Mouse (Mus musculus): ENCODE data around the gene 4931406P16Rik. TPM values are rescaled to one million over a fixed set of nuclear protein-coding genes. Genes with fewer than 3 reads are reported as not detected.
"Not testable (repeated sequence)": the region's sequence is repeated elsewhere in the genome, so short reads cannot be mapped to it uniquely, and the experiment has no call there.

4931406P16Rik gene
- polyA plus RNA-seq, 1 experiment from 2014 or later = 25.8 TPM

GRCm38 (mm10) chr7:34337268-34337667 is 23.9 kb upstream of the 4931406P16Rik start:
- no peak overlapping the region for H3K4me3 ChIP-seq (replicated peaks)

GRCm38 (mm10) chr7:34336545-34336944 is 23.2 kb upstream of the 4931406P16Rik start:
- H3K4me3 ChIP-seq (replicated peaks); H3K4me2 ChIP-seq (replicated peaks); H3K27me3 ChIP-seq; ATAC-seq (ENCODE audit: insufficient number of reproducible peaks, low FRiP score, low TSS enrichment, low read depth); H3K9ac ChIP-seq; H3K9me3 ChIP-seq (replicated peaks); H3K27ac ChIP-seq (replicated peaks): not testable (repeated sequence)
- 83% methylated on average over 1 of the region's 1 CpGs for WGBS
- peaks cover 24% of the 10 kb centered on the region for H3K36me3 ChIP-seq
- peaks cover 12% of the 10 kb centered on the region; the same call in 1 of the 2 replicates for H3K4me1 ChIP-seq

More at GRCm38 (mm10) chr7:34337268-34337667, 23.9 kb upstream of the 4931406P16Rik start:
- ATAC-seq (ENCODE audit: insufficient number of reproducible peaks, low FRiP score, low TSS enrichment, low read depth) = no peak
- no peak overlapping the region for H3K4me2 ChIP-seq (replicated peaks)
- H3K27me3 ChIP-seq = no peaks in the 10 kb centered on the region
- peaks cover 27% of the 10 kb centered on the region for H3K36me3 ChIP-seq
- WGBS = 91% methylated on average over 2 of the region's 2 CpGs
- H3K9ac ChIP-seq = no peak overlapping the region
- H3K27ac ChIP-seq (replicated peaks) = no peak overlapping the region
- no peaks in the 10 kb centered on the region for H3K9me3 ChIP-seq (replicated peaks)
- H3K4me1 ChIP-seq = peaks cover 12% of the 10 kb centered on the region; the same call in 1 of the 2 replicates

GRCm38 (mm10) chr7:34327493-34327892 is 14.1 kb upstream of the 4931406P16Rik start:
- Histone ChIP-seq H3K4me2 (replicated peaks) (no peak overlapping the region), H3K36me3 (no peaks in the 10 kb centered on the region), H3K27ac (replicated peaks) (no peak overlapping the region), H3K27me3 (no peaks in the 10 kb centered on the region), H3K4me3 (replicated peaks) (no peak overlapping the region), H3K9me3 (replicated peaks) (no peaks in the 10 kb centered on the region), H3K4me1 (no peaks in the 10 kb centered on the region), H3K9ac (no peak overlapping the region)
- peak; percentile 60; the same call in 1 of the 2 replicates for ATAC-seq (ENCODE audit: insufficient number of reproducible peaks, low FRiP score, low TSS enrichment, low read depth)
- WGBS = 46% methylated on average over 3 of the region's 3 CpGs

GRCm38 (mm10) chr7:34324857-34325256 is 11.5 kb upstream of the 4931406P16Rik start:
- Histone ChIP-seq H3K9me3 (replicated peaks) (no peaks in the 10 kb centered on the region), H3K36me3 (no peaks in the 10 kb centered on the region), H3K4me1 (peaks cover 3% of the 10 kb centered on the region), H3K27me3 (no peaks in the 10 kb centered on the region), H3K4me3 (replicated peaks) (no peak overlapping the region), H3K27ac (replicated peaks) (no peak overlapping the region), H3K4me2 (replicated peaks) (no peak overlapping the region), H3K9ac (no peak overlapping the region)
- 81% methylated on average over 1 of the region's 1 CpGs for WGBS
- ATAC-seq (ENCODE audit: insufficient number of reproducible peaks, low FRiP score, low TSS enrichment, low read depth) = no peak

GRCm38 (mm10) chr7:34324005-34324404 is 10.7 kb upstream of the 4931406P16Rik start:
- WGBS = 95% methylated on average over 2 of the region's 2 CpGs
- no peak overlapping the region for H3K4me3 ChIP-seq (replicated peaks)
- ATAC-seq (ENCODE audit: insufficient number of reproducible peaks, low FRiP score, low TSS enrichment, low read depth) = no peak
- peaks cover 4% of the 10 kb centered on the region for H3K4me1 ChIP-seq
- no peak overlapping the region for H3K9ac ChIP-seq
- no peaks in the 10 kb centered on the region for H3K9me3 ChIP-seq (replicated peaks)
- no peaks in the 10 kb centered on the region for H3K27me3 ChIP-seq
- no peaks in the 10 kb centered on the region for H3K36me3 ChIP-seq
- H3K4me2 ChIP-seq (replicated peaks) = no peak overlapping the region
- H3K27ac ChIP-seq (replicated peaks) = no peak overlapping the region

GRCm38 (mm10) chr7:34323351-34323750 is 10.0 kb upstream of the 4931406P16Rik start:
- Histone ChIP-seq H3K4me1 (peaks cover 8% of the 10 kb centered on the region), H3K4me3 (replicated peaks) (no peak overlapping the region), H3K9ac (no peak overlapping the region), H3K27me3 (no peaks in the 10 kb centered on the region), H3K9me3 (replicated peaks) (no peaks in the 10 kb centered on the region), H3K36me3 (no peaks in the 10 kb centered on the region), H3K27ac (replicated peaks) (no peak overlapping the region), H3K4me2 (replicated peaks) (no peak overlapping the region)
- 53% methylated on average over 8 of the region's 8 CpGs for WGBS
- ATAC-seq (ENCODE audit: insufficient number of reproducible peaks, low FRiP score, low TSS enrichment, low read depth) = no peak

GRCm38 (mm10) chr7:34321958-34322357 is 8.6 kb upstream of the 4931406P16Rik start:
- H3K9ac ChIP-seq = no peak overlapping the region
- no peak overlapping the region for H3K4me2 ChIP-seq (replicated peaks)
- no peaks in the 10 kb centered on the region for H3K9me3 ChIP-seq (replicated peaks)
- 86% methylated on average over 4 of the region's 4 CpGs for WGBS
- no peaks in the 10 kb centered on the region for H3K36me3 ChIP-seq
- no peak overlapping the region for H3K4me3 ChIP-seq (replicated peaks)
- H3K27me3 ChIP-seq = no peaks in the 10 kb centered on the region
- no peak overlapping the region for H3K27ac ChIP-seq (replicated peaks)
- H3K4me1 ChIP-seq = peaks cover 15% of the 10 kb centered on the region
- ATAC-seq (ENCODE audit: insufficient number of reproducible peaks, low FRiP score, low TSS enrichment, low read depth) = no peak

- 77% methylated on average over 5 of the region's 5 CpGs for WGBS
- Histone ChIP-seq H3K9ac (no peak overlapping the region), H3K27me3 (no peaks in the 10 kb centered on the region), H3K4me3 (replicated peaks) (no peak overlapping the region), H3K4me1 (peaks cover 15% of the 10 kb centered on the region), H3K27ac (replicated peaks) (no peak overlapping the region), H3K9me3 (replicated peaks) (no peaks in the 10 kb centered on the region), H3K36me3 (no peaks in the 10 kb centered on the region), H3K4me2 (replicated peaks) (no peak overlapping the region)
- no peak for ATAC-seq (ENCODE audit: insufficient number of reproducible peaks, low FRiP score, low TSS enrichment, low read depth)
These were observed 7.8 kb upstream of the 4931406P16Rik start for GRCm38 (mm10) chr7:34321119-34321518.

- Histone ChIP-seq H3K4me1 (peaks cover 15% of the 10 kb centered on the region), H3K9me3 (replicated peaks) (no peaks in the 10 kb centered on the region), H3K4me2 (replicated peaks) (no peak overlapping the region), H3K27me3 (no peaks in the 10 kb centered on the region), H3K36me3 (no peaks in the 10 kb centered on the region), H3K4me3 (replicated peaks) (no peak overlapping the region), H3K9ac (no peak overlapping the region), H3K27ac (replicated peaks) (no peak overlapping the region)
- ATAC-seq (ENCODE audit: insufficient number of reproducible peaks, low FRiP score, low TSS enrichment, low read depth) = no peak
- WGBS = 41% methylated on average over 3 of the region's 3 CpGs
These were observed 6.6 kb upstream of the 4931406P16Rik start for GRCm38 (mm10) chr7:34319957-34320356.

- no peaks in the 10 kb centered on the region for H3K36me3 ChIP-seq
- 57% methylated on average over 2 of the region's 2 CpGs for WGBS
- H3K9ac ChIP-seq = no peak overlapping the region
- no peak for ATAC-seq (ENCODE audit: insufficient number of reproducible peaks, low FRiP score, low TSS enrichment, low read depth)
- H3K27me3 ChIP-seq = no peaks in the 10 kb centered on the region
- H3K4me2 ChIP-seq (replicated peaks) = no peak overlapping the region
- no peaks in the 10 kb centered on the region for H3K9me3 ChIP-seq (replicated peaks)
- no peak overlapping the region for H3K4me3 ChIP-seq (replicated peaks)
- peaks cover 15% of the 10 kb centered on the region for H3K4me1 ChIP-seq
- no peak overlapping the region for H3K27ac ChIP-seq (replicated peaks)
These were observed 5.8 kb upstream of the 4931406P16Rik start for GRCm38 (mm10) chr7:34319123-34319522.

GRCm38 (mm10) chr7:34317901-34318476 is 4.6 kb upstream of the 4931406P16Rik start:
- H3K36me3 ChIP-seq = no peaks in the 10 kb centered on the region
- peak; percentile 80 for ATAC-seq (ENCODE audit: insufficient number of reproducible peaks, low FRiP score, low TSS enrichment, low read depth)
- no peak overlapping the region for H3K9ac ChIP-seq
- no peaks in the 10 kb centered on the region for H3K27me3 ChIP-seq
- peak overlapping the region; percentile 71 for H3K27ac ChIP-seq (replicated peaks)
- H3K4me2 ChIP-seq (replicated peaks) = no peak overlapping the region
- H3K9me3 ChIP-seq (replicated peaks) = no peaks in the 10 kb centered on the region
- H3K4me1 ChIP-seq = peaks cover 15% of the 10 kb centered on the region
- no peak overlapping the region for H3K4me3 ChIP-seq (replicated peaks)
- 36% methylated on average over 7 of the region's 7 CpGs for WGBS
